Mouse (Mus musculus) spleen, adult 2 months (tissue): ENCODE results near the gene Fkbp9. TPM values are rescaled to one million over a fixed set of nuclear protein-coding genes. Genes with fewer than 3 reads are reported as not detected.

Experiments used
- DNase-seq, 2 experiments: peaks; one replicate each; pipeline versions ENCODE4 v3.0.0 to v3.0.0-alpha.2; 2012 to 2021; ENCODE audit warnings: low spot score in 2 of 2, low read depth in 1 of 2
- H3K27ac ChIP-seq: fragments of 200-500 bp; 2 replicates; pipeline ENCODE4 v1.5.1; 2012; ENCODE audit warnings: low read length, inconsistent platforms; ENCODE audit not compliant: insufficient read depth
- H3K27me3 ChIP-seq: fragments of 200-500 bp; 2 replicates; pipeline ENCODE4 v1.6.1; 2012; ENCODE audit warnings: mild to moderate bottlenecking, moderate library complexity, low read length, inconsistent platforms; ENCODE audit not compliant: control insufficient read depth, insufficient read depth
- H3K36me3 ChIP-seq: fragments of 200-500 bp; 2 replicates; pipeline ENCODE4 v1.6.1; 2012; ENCODE audit warnings: mild to moderate bottlenecking, low read length, inconsistent platforms; ENCODE audit not compliant: control insufficient read depth, insufficient read depth
- H3K4me1 ChIP-seq: fragments of 200-500 bp; 2 replicates; pipeline ENCODE4 v1.6.1; 2011; ENCODE audit warnings: inconsistent platforms; ENCODE audit not compliant: control insufficient read depth, insufficient read depth, insufficient read length
- H3K4me3 ChIP-seq: fragments of 200-500 bp; 2 replicates; pipeline ENCODE4 v1.5.1; 2011; ENCODE audit warnings: mild to moderate bottlenecking, inconsistent platforms; ENCODE audit not compliant: insufficient read depth, insufficient read length; ENCODE audit errors: extremely low read depth
- CTCF ChIP-seq: fragments of 200-500 bp; IDR thresholded peaks from 2 replicates; pipeline ENCODE4 v1.5.1; 2011; ENCODE audit warnings: mild to moderate bottlenecking, inconsistent platforms; ENCODE audit not compliant: insufficient read depth, insufficient read length, insufficient replicate concordance; ENCODE audit errors: extremely low read depth
- POLR2A ChIP-seq: fragments of 200-500 bp; IDR thresholded peaks from 2 replicates; pipeline ENCODE4 v1.6.1; 2011; ENCODE audit warnings: low read depth, low read length, inconsistent platforms
- WGBS: fragments of 180-500 bp; shearing (Covaris S2); methylation state at CpG from one replicate; pipeline ENCODE4 v1.1.7; 2018; 5-methylcytosine and 5-hydroxymethylcytosine counted together
- polyA plus RNA-seq: library from polyadenylated mRNA; depleted of rRNA; stranded (reverse); fragments of >200 nt; gene quantifications from 2 replicates; pipeline ENCODE4 v1.2.3, GENCODE M21; 2012

Gene Fkbp9
- polyA plus RNA-seq, 1 experiment: 6.7 TPM

DNA sequence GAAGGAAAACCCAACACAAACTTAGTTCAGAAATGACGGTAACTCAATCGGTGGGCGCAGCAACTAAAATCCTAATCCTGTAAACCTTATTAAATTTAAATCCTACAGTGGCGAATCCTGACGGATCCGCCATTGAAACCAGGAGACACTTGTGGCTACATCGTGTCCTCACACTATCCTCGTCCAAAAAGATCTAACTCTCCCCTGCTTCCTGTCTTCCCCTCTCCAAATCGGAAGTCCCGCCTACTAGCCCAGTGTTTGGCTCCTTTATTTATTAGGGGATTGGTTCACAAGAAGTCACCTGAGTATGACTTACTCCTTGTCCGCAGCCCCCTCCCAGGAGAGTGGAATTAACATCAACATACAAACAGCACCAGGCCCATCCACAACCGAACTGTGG, 5.3 kb downstream of the Fkbp9 start:
- Histone ChIP-seq H3K27ac (no peak overlapping the region), H3K36me3 (no peaks in the 10 kb centered on the region), H3K4me3 (no peak overlapping the region), H3K4me1 (0 out of 2 replicates have a peak, but pooled peaks cover under 1% of the 10 kb centered on the region), H3K27me3 (peaks cover 4% of the 10 kb centered on the region)
- no peak for TF ChIP-seq CTCF
- TF ChIP-seq POLR2A: no peak
- no peak for DNase-seq
- WGBS: 93% methylated on average over 12 of the region's 12 CpGs

DNA sequence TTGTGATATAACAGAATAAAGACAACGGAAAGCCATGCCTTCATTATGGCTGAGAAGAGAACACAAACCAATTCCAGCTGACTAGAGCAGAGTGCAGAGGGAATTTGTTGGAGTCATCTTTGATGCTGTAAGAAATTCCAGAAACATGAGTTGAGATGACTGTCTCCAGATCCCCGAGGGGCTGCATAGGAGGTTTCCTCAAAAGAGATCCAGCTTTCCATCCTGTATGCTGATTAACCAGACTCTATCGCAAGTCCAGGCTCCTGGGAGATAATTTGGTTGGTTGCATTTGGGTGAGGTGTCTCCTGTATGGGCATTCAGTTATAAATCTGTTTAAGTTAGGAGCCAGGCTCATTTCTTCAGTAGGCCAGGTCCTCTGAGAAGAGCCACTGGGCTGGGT, 5.8 kb downstream of the Fkbp9 start:
- WGBS: 95% methylated on average over 3 of the region's 3 CpGs
- no peak for DNase-seq
- H3K4me3 ChIP-seq: no peak overlapping the region
- no peak for TF ChIP-seq POLR2A
- no peak for TF ChIP-seq CTCF
- H3K27ac ChIP-seq: no peak overlapping the region
- H3K36me3 ChIP-seq: no peaks in the 10 kb centered on the region
- H3K4me1 ChIP-seq: no peaks in the 10 kb centered on the region
- H3K27me3 ChIP-seq: no peaks in the 10 kb centered on the region; the same call in 1 of the 2 replicates

DNA sequence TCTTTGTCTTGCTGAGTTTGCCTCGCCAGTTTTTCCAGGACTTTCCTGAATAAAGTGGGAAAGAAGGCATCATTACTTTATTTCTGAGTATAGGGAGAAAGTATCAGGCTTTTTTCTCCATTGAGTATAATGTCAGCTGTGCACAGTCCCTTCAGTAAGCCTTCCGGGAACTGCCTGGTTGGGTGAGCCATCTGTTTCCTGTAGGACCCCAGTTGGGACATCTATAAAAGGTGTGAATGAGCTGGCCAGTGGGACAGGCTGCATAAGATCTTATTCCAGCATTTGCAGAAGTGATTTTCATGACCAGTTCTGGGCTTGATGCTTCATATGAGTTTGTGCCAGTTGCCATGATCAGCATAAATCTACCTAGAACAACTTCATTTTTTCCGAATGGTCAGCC, 11.4 kb downstream of the Fkbp9 start:
- H3K4me1 ChIP-seq: no peaks in the 10 kb centered on the region
- no peaks in the 10 kb centered on the region for H3K27me3 ChIP-seq
- no peak for DNase-seq
- H3K27ac ChIP-seq: no peak overlapping the region
- no peak for TF ChIP-seq POLR2A
- TF ChIP-seq CTCF: no peak
- 88% methylated on average over 3 of the region's 3 CpGs for WGBS
- H3K36me3 ChIP-seq: no peaks in the 10 kb centered on the region
- H3K4me3 ChIP-seq: no peak overlapping the region

DNA sequence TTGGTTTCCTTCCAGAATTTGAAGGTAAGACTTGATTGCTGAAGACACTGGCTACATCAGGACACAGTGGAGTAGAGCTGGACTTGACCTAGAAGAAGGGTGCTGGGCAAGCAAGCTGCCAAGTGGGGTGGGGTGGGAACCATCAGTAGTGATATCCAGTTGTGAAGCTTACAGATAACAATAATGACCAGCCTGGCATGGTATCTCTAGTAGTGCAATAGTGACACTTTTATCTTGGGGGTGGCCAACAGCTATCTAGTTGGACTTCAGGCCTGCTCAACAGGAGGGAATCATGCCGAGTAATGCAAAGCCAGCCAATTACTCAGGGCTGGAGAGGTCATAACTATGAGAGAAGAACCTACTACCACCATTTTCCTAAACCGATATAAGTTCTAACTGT, 12.5 kb downstream of the Fkbp9 start:
- TF ChIP-seq CTCF: no peak
- no peak for TF ChIP-seq POLR2A
- Histone ChIP-seq H3K4me3 (no peak overlapping the region), H3K4me1 (no peaks in the 10 kb centered on the region), H3K27ac (no peak overlapping the region), H3K36me3 (no peaks in the 10 kb centered on the region), H3K27me3 (no peaks in the 10 kb centered on the region)
- 91% methylated on average over 2 of the region's 2 CpGs for WGBS
- DNase-seq: no peak

DNA sequence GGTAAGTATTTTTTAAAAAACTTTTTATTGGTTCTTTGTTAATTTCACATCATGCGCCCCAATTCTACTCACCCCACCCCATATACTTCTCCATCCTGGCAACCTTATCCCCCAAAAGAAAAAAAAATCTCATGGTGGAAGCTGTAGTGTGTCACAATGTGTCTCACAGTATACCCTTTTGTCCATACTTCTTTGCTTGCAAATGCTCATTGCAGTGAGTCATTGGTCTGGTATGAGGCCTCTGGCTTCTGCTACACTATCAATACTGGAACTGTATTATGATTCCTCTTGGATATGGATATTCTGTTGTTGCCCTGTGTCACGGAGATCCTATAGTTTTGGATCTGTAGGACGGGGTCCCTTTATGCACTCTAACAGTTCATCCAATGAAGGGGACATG, 17.1 kb downstream of the Fkbp9 start:
- 86% methylated on average over 3 of the region's 3 CpGs for WGBS
- DNase-seq: no peak
- no peaks in the 10 kb centered on the region for H3K4me1 ChIP-seq
- no peak overlapping the region for H3K4me3 ChIP-seq
- TF ChIP-seq POLR2A (no peak), CTCF (no peak)
- no peaks in the 10 kb centered on the region for H3K36me3 ChIP-seq
- no peak overlapping the region for H3K27ac ChIP-seq
- H3K27me3 ChIP-seq: no peaks in the 10 kb centered on the region

DNA sequence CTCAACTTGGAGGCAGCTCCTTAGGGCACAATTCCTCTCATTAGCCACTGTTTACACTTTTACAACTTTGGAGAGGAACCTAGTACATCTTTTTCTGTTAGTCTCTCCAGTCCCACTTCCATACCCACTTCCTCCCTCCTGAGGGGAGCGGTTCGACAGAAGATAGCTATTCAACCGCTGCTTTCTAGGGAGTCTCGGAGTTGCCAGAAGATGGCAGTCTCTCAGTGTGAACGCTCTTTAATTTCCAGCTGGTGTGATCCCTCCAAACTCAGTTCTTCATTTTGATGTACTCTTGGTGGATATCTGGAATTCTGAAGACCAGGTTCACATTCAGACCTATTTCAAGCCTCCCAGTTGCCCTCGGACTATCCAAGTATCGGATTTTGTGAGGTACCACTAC, 18.5 kb downstream of the Fkbp9 start:
- no peak for DNase-seq

DNA sequence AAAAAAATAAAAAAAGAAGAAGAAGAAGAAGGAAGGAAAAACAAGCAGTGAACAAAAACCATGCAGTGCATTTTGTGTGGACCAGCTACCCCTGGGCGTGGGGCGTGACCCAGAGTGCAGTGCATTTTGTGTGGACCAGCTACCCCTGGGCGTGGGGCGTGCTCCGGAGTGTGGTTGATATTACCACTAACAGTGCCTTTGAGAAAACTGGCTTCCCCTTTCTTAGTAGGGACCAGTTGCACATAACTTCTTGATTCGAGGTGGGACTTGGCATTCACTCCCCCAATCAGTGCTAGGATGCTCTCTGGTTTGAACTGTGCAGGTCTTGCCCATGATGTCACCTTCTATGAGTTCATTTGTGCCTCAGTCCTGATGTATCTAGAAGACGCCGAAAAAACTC, 22.9 kb downstream of the Fkbp9 start:
- 73% methylated on average over 8 of the region's 8 CpGs for WGBS
- Histone ChIP-seq H3K27me3 (no peaks in the 10 kb centered on the region; the same call in 1 of the 2 replicates), H3K4me3 (no peak overlapping the region), H3K4me1 (no peaks in the 10 kb centered on the region), H3K36me3 (no peaks in the 10 kb centered on the region), H3K27ac (no peak overlapping the region)
- DNase-seq: no peak
- TF ChIP-seq POLR2A (no peak), CTCF (no peak)

More for the DNA sequence above, 18.5 kb downstream of the Fkbp9 start:
- Histone ChIP-seq H3K4me1 (no peaks in the 10 kb centered on the region), H3K27ac (no peak overlapping the region), H3K4me3 (no peak overlapping the region), H3K36me3 (no peaks in the 10 kb centered on the region), H3K27me3 (no peaks in the 10 kb centered on the region; the same call in 1 of the 2 replicates)
- no peak for TF ChIP-seq POLR2A
- peak; percentile 5; the same call in 1 of the 2 replicates for TF ChIP-seq CTCF
- 69% methylated on average over 7 of the region's 7 CpGs for whole genome bisulfite sequencing
